Mouse (Mus musculus) CD4-positive naive resting alpha-beta T cell, adult 76 days (primary cell): ENCODE data around the gene Vmn2r3. TPM values are rescaled to one million over a fixed set of nuclear protein-coding genes. Genes with fewer than 3 reads are reported as not detected.

ENCODE experiments used
- total RNA-seq: library from RNA; stranded (reverse); gene quantifications from one replicate; pipeline ENCODE4 v1.2.4, GENCODE M21; 2023

Gene Vmn2r3
- not detected for total RNA-seq

GRCm38 (mm10) chr3:64289609-64290008 is at the start of gene Vmn2r3:
Gene Vmn2r3, minus strand, starts transcription at chr3:64289709.

Other genes starting within 250 kb of the Vmn2r3 start
- gene Vmn2r1, start 208.2 kb downstream of the Vmn2r3 start, total RNA-seq, result not detected
- not detected for gene Vmn2r2, start 147.8 kb downstream of the Vmn2r3 start, total RNA-seq
- gene Vmn2r4, start 125.7 kb upstream of the Vmn2r3 start, total RNA-seq, result not detected
- gene Vmn2r5, start 220.1 kb upstream of the Vmn2r3 start, total RNA-seq, result not detected